Mouse (Mus musculus) megakaryocyte-erythroid progenitor cell, adult 5-6 weeks (primary cell): Measurements from ENCODE around the gene Vmn1r160. TPM values are rescaled to one million over a fixed set of nuclear protein-coding genes. Genes with fewer than 3 reads are reported as not detected.
"Not testable (repeated sequence)": the region's sequence is repeated elsewhere in the genome, so short reads cannot be mapped to it uniquely, and the experiment has no call there.

Experiments used
- ATAC-seq: replicated peaks from 2 replicates; pipeline ENCODE4 v1.8.0; 2016; ENCODE audit warnings: mild to moderate bottlenecking, inconsistent platforms; ENCODE audit not compliant: severe bottlenecking, poor library complexity, low FRiP score, low TSS enrichment
- total RNA-seq, 2 experiments: library from RNA; stranded (forward) in 1 of 2; stranded (reverse) in 1 of 2; fragments of 200-1000, 215-1000 nt in 1 of 2; fragments of >200 nt in 1 of 2; fragmentation: Nextera tagmentation in 1 of 2; gene quantifications; 2 replicates each; pipeline ENCODE4 v1.2.3; 2014 to 2017

Gene Vmn1r160
- total RNA-seq (2014; fragmentation: Nextera tagmentation) (not detected in 2 replicates), total RNA-seq (2017) (not detected in 2 replicates)

DNA sequence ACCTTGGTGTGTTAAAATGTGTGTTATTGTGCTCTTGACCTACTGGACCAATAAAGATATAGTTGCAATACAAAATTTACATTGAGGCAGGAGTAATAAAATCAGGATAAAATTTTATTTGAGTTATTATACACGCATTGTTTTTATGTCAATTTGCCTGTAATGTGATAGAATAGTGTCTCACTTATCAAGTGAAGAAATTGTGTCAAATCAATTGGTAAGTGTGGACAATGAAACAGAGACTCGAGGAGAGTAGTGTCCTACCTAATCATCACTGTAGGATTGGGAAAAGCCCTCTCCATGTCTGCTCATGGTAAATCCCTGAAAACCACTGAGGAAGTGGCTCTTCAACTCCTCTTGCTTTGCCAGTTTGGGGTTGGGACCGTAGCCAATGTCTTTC lies at the start of gene Vmn1r160:
TSS of gene Vmn1r160 (plus strand) at position 301 of the 400 bp plus-strand sequence.
- not testable (repeated sequence) for ATAC-seq

GRCm38 (mm10) chr7:22843505-22843904 lies 27.5 kb upstream of the Vmn1r160 start, which contains the start of gene Vmn1r159:
Gene Vmn1r159 (minus strand): TSS chr7:22843605.
- ATAC-seq: not testable (repeated sequence)

Other genes starting within 250 kb of the Vmn1r160 start
- not detected in 2 replicates for gene Vmn1r155, start 213.2 kb upstream of the Vmn1r160 start, total RNA-seq (2014; fragmentation: Nextera tagmentation)
- not detected in 2 replicates for gene Vmn1r155, start 213.2 kb upstream of the Vmn1r160 start, total RNA-seq (2017)
- gene Gm8693, start 178.9 kb upstream of the Vmn1r160 start, total RNA-seq (2014; fragmentation: Nextera tagmentation): not detected in 2 replicates
- not detected in 2 replicates for gene Gm8693, start 178.9 kb upstream of the Vmn1r160 start, total RNA-seq (2017)
- gene Gm4567, start 151.5 kb upstream of the Vmn1r160 start, total RNA-seq (2014; fragmentation: Nextera tagmentation): not detected in 2 replicates
- gene Gm4567, start 151.5 kb upstream of the Vmn1r160 start, total RNA-seq (2017): not detected in 2 replicates
- gene Vmn1r157, start 109.5 kb upstream of the Vmn1r160 start, total RNA-seq (2014; fragmentation: Nextera tagmentation): not detected in 2 replicates
- gene Vmn1r157, start 109.5 kb upstream of the Vmn1r160 start, total RNA-seq (2017): not detected in 2 replicates
- not detected in 2 replicates for gene Vmn1r158, start 80.4 kb upstream of the Vmn1r160 start, total RNA-seq (2014; fragmentation: Nextera tagmentation)
- gene Vmn1r158, start 80.4 kb upstream of the Vmn1r160 start, total RNA-seq (2017): not detected in 2 replicates
- not detected in 2 replicates for gene Vmn1r159, start 27.6 kb upstream of the Vmn1r160 start, total RNA-seq (2014; fragmentation: Nextera tagmentation)
- not detected in 2 replicates for gene Vmn1r159, start 27.6 kb upstream of the Vmn1r160 start, total RNA-seq (2017)
- not detected in 2 replicates for gene Gm4214, start 113.4 kb downstream of the Vmn1r160 start, total RNA-seq (2014; fragmentation: Nextera tagmentation)
- not detected in 2 replicates for gene Gm4214, start 113.4 kb downstream of the Vmn1r160 start, total RNA-seq (2017)
- not detected in 2 replicates for gene Gm4216, start 148.7 kb downstream of the Vmn1r160 start, total RNA-seq (2014; fragmentation: Nextera tagmentation)
- gene Gm4216, start 148.7 kb downstream of the Vmn1r160 start, total RNA-seq (2017): not detected in 2 replicates
- gene Vmn1r163, start 184.3 kb downstream of the Vmn1r160 start, total RNA-seq (2014; fragmentation: Nextera tagmentation): not detected in 2 replicates
- gene Vmn1r163, start 184.3 kb downstream of the Vmn1r160 start, total RNA-seq (2017): not detected in 2 replicates
- not detected in 2 replicates for gene Gm8720, start 196.2 kb downstream of the Vmn1r160 start, total RNA-seq (2014; fragmentation: Nextera tagmentation)
- not detected in 2 replicates for gene Gm8720, start 196.2 kb downstream of the Vmn1r160 start, total RNA-seq (2017)